Mouse (Mus musculus): ENCODE measurements around the gene Tbcd. TPM values are rescaled to one million over a fixed set of nuclear protein-coding genes. Genes with fewer than 3 reads are reported as not detected.

The Tbcd gene
- total and polyA plus RNA-seq, 2 experiments = 23.5 to 31.8 TPM

DNA sequence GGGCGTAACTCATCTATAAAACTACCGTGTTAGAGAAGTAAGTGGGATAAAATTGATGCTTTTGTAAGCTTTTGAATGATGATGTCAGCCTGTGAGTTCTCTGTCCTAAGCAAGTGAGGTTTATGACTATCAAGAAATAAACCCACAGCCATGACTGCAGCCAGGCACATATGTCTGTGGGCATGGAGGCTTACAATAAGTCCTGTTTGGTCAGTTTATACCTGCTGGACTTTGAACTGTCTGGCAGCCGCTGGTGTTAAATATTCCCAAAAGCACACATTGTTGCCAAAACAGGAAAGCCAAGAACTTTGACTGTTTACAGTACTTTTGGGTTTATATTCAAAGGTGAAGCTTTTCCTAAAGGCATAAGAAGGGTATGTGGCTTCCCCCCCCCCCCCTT lies 65.2 kb downstream of the Tbcd start:
- Histone ChIP-seq H3K27ac (replicated peaks; ENCODE audit: insufficient read depth, low read depth, low read length) (peak overlapping the region; percentile 100), H3K79me2 (ENCODE audit: control insufficient read depth, insufficient read depth, low read length) (peaks cover 14% of the 10 kb centered on the region; the same call in 1 of the 2 replicates), H3K4me1 (ENCODE audit: control insufficient read depth, insufficient read depth, low read length) (peaks cover 20% of the 10 kb centered on the region), H3K27me3 (ENCODE audit: control insufficient read depth, insufficient read depth, low read length) (no peaks in the 10 kb centered on the region), H3K9ac (ENCODE audit: low read depth, low read length) (peak overlapping the region; percentile 60), H3K4me3 (ENCODE audit: insufficient read depth, low read depth, low read length) (peak overlapping the region; percentile 32), H3K36me3 (ENCODE audit: control insufficient read depth, insufficient read depth, low read length) (peaks cover 4% of the 10 kb centered on the region; the same call in 1 of the 2 replicates)
- DNase-seq (ENCODE audit: extremely low read depth, low read depth, low spot score) = peak; percentile 96
- 10% methylated on average over 3 of the region's 3 CpGs for WGBS
- TF ChIP-seq POLR2A (IDR thresholded peaks at IDR 0.05; ENCODE audit: extremely low read depth, insufficient read depth, low read length) (no peak), CTCF (IDR thresholded peaks at IDR 0.05; ENCODE audit: low read depth, low read length) (no peak)

- peak overlapping the region; percentile 38 for H3K4me3 ChIP-seq (ENCODE audit: insufficient read depth, low read depth, low read length)
Measured at GRCm38 (mm10) chr11:121517687-121518465, 66.1 kb downstream of the Tbcd start.

GRCm38 (mm10) chr11:121519131-121519530 lies 67.4 kb downstream of the Tbcd start, which contains the start of gene Zfp750:
Gene Zfp750, minus strand, starts transcription at chr11:121519333.
- WGBS = 26% methylated on average over 10 of the region's 10 CpGs
- Histone ChIP-seq H3K4me3 (ENCODE audit: insufficient read depth, low read depth, low read length) (peak within 1 kb of the TSS; percentile 38), H3K27ac (replicated peaks; ENCODE audit: insufficient read depth, low read depth, low read length) (peak within 1 kb of the TSS; percentile 100), H3K36me3 (ENCODE audit: control insufficient read depth, insufficient read depth, low read length) (no peaks in the 10 kb centered on the region), H3K27me3 (ENCODE audit: control insufficient read depth, insufficient read depth, low read length) (no peaks in the 10 kb centered on the region), H3K4me1 (ENCODE audit: control insufficient read depth, insufficient read depth, low read length) (peaks cover 19% of the 10 kb centered on the region), H3K79me2 (ENCODE audit: control insufficient read depth, insufficient read depth, low read length) (peaks cover 10% of the 10 kb centered on the region; the same call in 1 of the 2 replicates), H3K9ac (ENCODE audit: low read depth, low read length) (peak within 1 kb of the TSS; percentile 64)
- peak; percentile 69 for DNase-seq (ENCODE audit: extremely low read depth, low read depth, low spot score)
- TF ChIP-seq POLR2A (IDR thresholded peaks at IDR 0.05; ENCODE audit: extremely low read depth, insufficient read depth, low read length) = peak; percentile 68
- TF ChIP-seq CTCF (IDR thresholded peaks at IDR 0.05; ENCODE audit: low read depth, low read length) = no peak

More at GRCm38 (mm10) chr11:121517687-121518465, 66.1 kb downstream of the Tbcd start:
- peak overlapping the region; percentile 100 for H3K27ac ChIP-seq (replicated peaks; ENCODE audit: insufficient read depth, low read depth, low read length)
- H3K27me3 ChIP-seq (ENCODE audit: control insufficient read depth, insufficient read depth, low read length) = no peaks in the 10 kb centered on the region
- peaks cover 14% of the 10 kb centered on the region; the same call in 1 of the 2 replicates for H3K79me2 ChIP-seq (ENCODE audit: control insufficient read depth, insufficient read depth, low read length)
- peaks cover 19% of the 10 kb centered on the region for H3K4me1 ChIP-seq (ENCODE audit: control insufficient read depth, insufficient read depth, low read length)
- peak; percentile 89 for DNase-seq (ENCODE audit: extremely low read depth, low read depth, low spot score)
- peak; percentile 35; the same call in 1 of the 2 replicates for TF ChIP-seq POLR2A (IDR thresholded peaks at IDR 0.05; ENCODE audit: extremely low read depth, insufficient read depth, low read length)
- 0 out of 2 replicates have a peak, but pooled peaks have one; percentile 17 for TF ChIP-seq CTCF (IDR thresholded peaks at IDR 0.05; ENCODE audit: low read depth, low read length)
- 22% methylated on average over 17 of the region's 17 CpGs for WGBS
- H3K9ac ChIP-seq (ENCODE audit: low read depth, low read length) = peak overlapping the region; percentile 81
- no peaks in the 10 kb centered on the region; the same call in 1 of the 2 replicates for H3K36me3 ChIP-seq (ENCODE audit: control insufficient read depth, insufficient read depth, low read length)

DNA sequence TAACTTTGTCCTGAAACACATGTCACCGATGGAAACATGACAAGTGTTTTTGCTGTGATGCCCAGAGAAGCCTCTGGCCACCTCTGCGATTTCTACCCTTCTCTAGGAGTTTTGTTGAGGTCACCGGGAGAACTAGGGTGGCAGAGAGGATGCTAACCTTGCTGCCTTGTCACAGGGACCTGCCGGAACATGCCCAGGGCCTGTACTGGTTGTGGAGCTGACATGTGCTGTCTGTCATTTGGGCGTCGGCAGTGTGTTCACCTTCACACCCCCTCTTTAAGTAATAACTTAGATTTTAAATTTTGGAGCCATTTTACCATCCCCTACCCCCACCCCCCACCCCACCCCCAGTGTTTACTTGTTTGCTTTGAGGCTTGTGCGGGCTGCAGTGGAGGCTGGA lies 68.0 kb downstream of the Tbcd start:
- no peaks in the 10 kb centered on the region for H3K36me3 ChIP-seq (ENCODE audit: control insufficient read depth, insufficient read depth, low read length)
- no peak for DNase-seq (ENCODE audit: extremely low read depth, low read depth, low spot score)
- TF ChIP-seq CTCF (IDR thresholded peaks at IDR 0.05; ENCODE audit: low read depth, low read length) = no peak
- no peak for TF ChIP-seq POLR2A (IDR thresholded peaks at IDR 0.05; ENCODE audit: extremely low read depth, insufficient read depth, low read length)
- H3K27ac ChIP-seq (replicated peaks; ENCODE audit: insufficient read depth, low read depth, low read length) = no peak overlapping the region
- 58% methylated on average over 7 of the region's 7 CpGs for WGBS
- peaks cover 7% of the 10 kb centered on the region; the same call in 1 of the 2 replicates for H3K79me2 ChIP-seq (ENCODE audit: control insufficient read depth, insufficient read depth, low read length)
- no peak overlapping the region for H3K9ac ChIP-seq (ENCODE audit: low read depth, low read length)
- H3K4me3 ChIP-seq (ENCODE audit: insufficient read depth, low read depth, low read length) = no peak overlapping the region
- H3K4me1 ChIP-seq (ENCODE audit: control insufficient read depth, insufficient read depth, low read length) = peaks cover 19% of the 10 kb centered on the region
- H3K27me3 ChIP-seq (ENCODE audit: control insufficient read depth, insufficient read depth, low read length) = no peaks in the 10 kb centered on the region

- Histone ChIP-seq H3K27me3 (ENCODE audit: control insufficient read depth, insufficient read depth, low read length) (no peaks in the 10 kb centered on the region), H3K9ac (ENCODE audit: low read depth, low read length) (no peak overlapping the region), H3K36me3 (ENCODE audit: control insufficient read depth, insufficient read depth, low read length) (no peaks in the 10 kb centered on the region), H3K4me3 (ENCODE audit: insufficient read depth, low read depth, low read length) (no peak overlapping the region), H3K4me1 (ENCODE audit: control insufficient read depth, insufficient read depth, low read length) (peaks cover 16% of the 10 kb centered on the region), H3K79me2 (ENCODE audit: control insufficient read depth, insufficient read depth, low read length) (peaks cover 4% of the 10 kb centered on the region; the same call in 1 of the 2 replicates), H3K27ac (replicated peaks; ENCODE audit: insufficient read depth, low read depth, low read length) (no peak overlapping the region)
- TF ChIP-seq POLR2A (IDR thresholded peaks at IDR 0.05; ENCODE audit: extremely low read depth, insufficient read depth, low read length) (no peak), CTCF (IDR thresholded peaks at IDR 0.05; ENCODE audit: low read depth, low read length) (no peak)
- WGBS = 91% methylated on average over 2 of the region's 2 CpGs
- no peak for DNase-seq (ENCODE audit: extremely low read depth, low read depth, low spot score)
Measured at GRCm38 (mm10) chr11:121520761-121521160, 69.0 kb downstream of the Tbcd start.
